Mouse (Mus musculus) megakaryocyte, embryonic 14.5 days (primary cell): Measurements from ENCODE around the gene Uba1.

Experiments
- FLI1 ChIP-seq: IDR thresholded peaks from 2 replicates; pipeline ENCODE4 v1.6.1; 2012; ENCODE audit warnings: low read length, inconsistent platforms, mixed read lengths
- GATA1 ChIP-seq: IDR thresholded peaks from 3 replicates; pipeline ENCODE4 v1.6.1; 2012; ENCODE audit warnings: mixed read lengths, low read length, inconsistent platforms, borderline replicate concordance

- TF ChIP-seq GATA1 (no peak), FLI1 (no peak)
Measured at GRCm38 (mm10) chrX:20688068-20688547, 30.0 kb downstream of the Uba1 start.
